Mouse (Mus musculus): ENCODE data around the gene Ikzf4.

DNA sequence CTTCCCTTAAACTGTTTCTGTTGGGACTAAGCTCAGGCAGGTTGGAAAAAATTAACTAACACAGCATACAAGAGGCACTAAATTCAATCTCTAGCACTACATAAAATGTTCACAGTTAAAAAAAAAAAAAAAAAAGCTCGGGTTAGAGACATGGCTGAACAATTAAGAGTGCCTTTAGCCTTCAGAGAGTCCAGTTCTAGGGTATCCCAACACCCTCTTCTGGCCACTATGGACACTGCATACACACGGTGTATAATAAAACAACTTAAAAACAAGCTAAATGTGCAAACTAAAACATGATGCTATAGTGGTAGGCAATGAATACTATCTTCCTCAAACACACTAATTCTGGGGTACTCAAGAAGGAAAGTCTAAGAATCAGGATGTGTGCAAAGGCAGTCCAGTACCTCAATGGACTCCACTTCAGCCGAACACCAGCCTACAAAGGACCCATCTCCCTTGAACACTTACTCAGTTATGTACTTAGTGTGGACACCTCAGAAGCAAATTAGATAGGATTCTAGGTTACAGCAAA lies 23.7 kb downstream of the Ikzf4 start:
- no peak for TF ChIP-seq CTCF (IDR thresholded peaks at IDR 0.05; ENCODE audit: control insufficient read depth, insufficient read depth, insufficient replicate concordance, low read depth, low read length)
- no peak for TF ChIP-seq POLR2A (IDR thresholded peaks at IDR 0.05; ENCODE audit: control insufficient read depth, low read depth, low read length)

Measured in testis, adult 2 months (tissue).